Mouse (Mus musculus) liver, adult 2 months (tissue): ENCODE results near the gene 1700019D03Rik. TPM values are rescaled to one million over a fixed set of nuclear protein-coding genes. Genes with fewer than 3 reads are reported as not detected.
A peak's percentile ranks its signal among the peaks of the same experiment; 100 is the strongest.
"Not testable (repeated sequence)": the region's sequence is repeated elsewhere in the genome, so short reads cannot be mapped to it uniquely, and the experiment has no call there.

Experiments used
- DNase-seq: peaks from one replicate; pipeline ENCODE4 v3.0.0-alpha.2; 2011; ENCODE audit warnings: low read depth, low spot score; ENCODE audit errors: extremely low read depth
- H3K27ac ChIP-seq: fragments of 200-500 bp; replicated peaks from 2 replicates; pipeline ENCODE4 v1.5.1; 2012; ENCODE audit warnings: low read depth, mild to moderate bottlenecking, control low read depth, inconsistent platforms, low read length; ENCODE audit not compliant: insufficient read depth
- H3K27me3 ChIP-seq: fragments of 200-500 bp; 2 replicates; pipeline ENCODE4 v1.6.1; 2012; ENCODE audit warnings: mild to moderate bottlenecking, moderate library complexity, low read length, inconsistent platforms; ENCODE audit not compliant: control insufficient read depth, insufficient read depth
- H3K36me3 ChIP-seq: fragments of 200-500 bp; 2 replicates; pipeline ENCODE4 v1.6.1; 2012; ENCODE audit warnings: low read length, inconsistent platforms; ENCODE audit not compliant: control insufficient read depth, insufficient read depth
- H3K4me1 ChIP-seq: fragments of 200-500 bp; 2 replicates; pipeline ENCODE4 v1.6.1; 2011; ENCODE audit warnings: low read length; ENCODE audit not compliant: control insufficient read depth, insufficient read depth
- H3K4me3 ChIP-seq: fragments of 200-500 bp; 2 replicates; pipeline ENCODE4 v1.5.1; 2011; ENCODE audit warnings: low read depth, mild to moderate bottlenecking, control low read depth, low read length, moderate library complexity; ENCODE audit not compliant: insufficient read depth
- H3K79me2 ChIP-seq: fragments of 200-500 bp; 2 replicates; pipeline ENCODE4 v1.6.1; 2012; ENCODE audit warnings: inconsistent platforms, mild to moderate bottlenecking, low read length, moderate library complexity; ENCODE audit not compliant: control insufficient read depth, insufficient read depth
- H3K9ac ChIP-seq: fragments of 200-500 bp; 2 replicates; pipeline ENCODE4 v1.6.1; 2012; ENCODE audit warnings: low read depth, mild to moderate bottlenecking, control low read depth, inconsistent platforms, low read length
- CTCF ChIP-seq: fragments of 200-500 bp; IDR thresholded peaks from 2 replicates; pipeline ENCODE4 v1.5.1; 2011; ENCODE audit warnings: low read depth, low read length, control low read depth
- POLR2A ChIP-seq: fragments of 200-500 bp; IDR thresholded peaks from 2 replicates; pipeline ENCODE4 v1.6.1; 2011; ENCODE audit warnings: low read length, control low read depth; ENCODE audit not compliant: insufficient read depth; ENCODE audit errors: extremely low read depth
- WGBS: fragments of 180-500 bp; shearing (Covaris S2); methylation state at CpG from one replicate; pipeline ENCODE4 v1.1.7; 2018; 5-methylcytosine and 5-hydroxymethylcytosine counted together
- polyA plus RNA-seq: library from polyadenylated mRNA; depleted of rRNA; stranded (reverse); fragments of >200 nt; gene quantifications from 2 replicates; pipeline ENCODE4 v1.2.3, GENCODE M21; 2012
- total RNA-seq: library from RNA; depleted of rRNA; stranded (reverse); fragments of >200 nt; gene quantifications from 2 replicates; pipeline ENCODE4 v1.2.3, GENCODE M21; 2014

1700019D03Rik gene
- total and polyA plus RNA-seq, 2 experiments = not detected

DNA sequence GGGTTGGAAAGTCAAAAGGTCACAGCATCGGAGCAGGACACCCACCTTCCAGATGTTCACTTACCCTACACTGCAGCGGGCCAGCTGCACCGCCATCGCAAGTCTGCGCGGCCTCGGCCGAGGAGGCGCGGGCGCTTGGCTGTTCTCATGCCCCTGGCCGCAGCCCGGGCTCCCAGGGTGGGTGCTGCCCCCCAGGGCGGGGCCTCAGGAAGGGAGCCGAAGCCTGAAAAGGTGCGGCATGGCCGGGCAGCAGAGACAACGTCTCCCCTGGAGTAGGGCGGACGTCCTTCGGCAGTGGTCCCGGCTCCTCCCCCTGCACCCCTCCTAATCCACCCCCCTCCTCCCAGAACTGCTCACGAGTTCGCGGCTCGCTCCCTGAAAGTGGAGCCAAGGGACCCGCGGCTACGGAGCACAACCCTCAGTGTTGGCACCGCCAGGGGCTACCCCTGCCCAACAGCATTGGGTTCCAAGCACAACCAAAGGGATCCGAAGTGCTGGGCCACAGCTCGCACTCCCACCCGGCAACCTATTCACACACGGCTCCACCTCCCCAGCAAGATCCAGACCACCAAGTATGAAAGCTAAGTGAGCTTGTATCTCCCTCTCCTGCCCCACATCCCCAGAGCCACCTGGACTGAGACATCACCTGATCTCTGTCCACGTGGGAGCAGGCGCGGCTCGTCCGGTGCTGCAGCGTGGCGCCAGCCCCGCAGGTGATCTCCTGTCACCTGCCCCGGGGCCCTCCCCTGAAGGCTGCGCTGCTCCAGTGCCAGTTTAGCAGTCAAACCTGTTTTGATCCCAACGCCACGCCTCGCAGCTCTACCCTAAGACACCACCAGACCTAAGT, 67.2 kb downstream of the 1700019D03Rik start:
- H3K27me3 ChIP-seq = peaks cover 7% of the 10 kb centered on the region
- no peak overlapping the region; the same call in 1 of the 2 replicates for H3K9ac ChIP-seq
- no peaks in the 10 kb centered on the region for H3K79me2 ChIP-seq
- 1% methylated on average over 47 of the region's 47 CpGs for WGBS
- H3K4me3 ChIP-seq = peak overlapping the region; percentile 19
- DNase-seq = no peak
- H3K36me3 ChIP-seq = no peaks in the 10 kb centered on the region
- H3K27ac ChIP-seq = no peak overlapping the region
- TF ChIP-seq CTCF (no peak), POLR2A (no peak)
- peaks cover 6% of the 10 kb centered on the region for H3K4me1 ChIP-seq

DNA sequence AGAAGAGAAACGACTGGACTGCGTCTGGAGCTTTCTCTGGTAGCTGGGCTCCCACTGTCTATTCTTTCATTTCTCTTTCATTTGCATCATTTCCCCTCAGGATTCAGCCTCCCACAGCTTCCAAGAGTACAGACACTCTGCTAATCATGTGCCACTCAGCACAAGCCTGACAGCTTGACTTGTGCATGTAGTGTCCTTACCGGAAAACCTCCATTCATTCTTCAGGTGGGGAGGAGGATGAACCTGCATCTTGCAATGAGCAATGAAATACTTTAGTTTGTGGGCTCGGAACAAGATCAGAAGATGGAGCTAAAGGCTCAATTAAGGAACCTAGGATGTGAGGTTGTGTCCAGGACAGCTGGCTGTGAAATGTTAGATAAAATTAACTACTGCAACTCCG, 67.8 kb downstream of the 1700019D03Rik start:
- no peaks in the 10 kb centered on the region for H3K36me3 ChIP-seq
- no peak overlapping the region for H3K27ac ChIP-seq
- H3K79me2 ChIP-seq = no peaks in the 10 kb centered on the region
- 3% methylated on average over 5 of the region's 5 CpGs for WGBS
- TF ChIP-seq POLR2A (no peak), CTCF (no peak)
- no peak overlapping the region for H3K9ac ChIP-seq
- no peak for DNase-seq
- H3K4me1 ChIP-seq = peaks cover 6% of the 10 kb centered on the region
- H3K27me3 ChIP-seq = peaks cover 7% of the 10 kb centered on the region
- peak overlapping the region; percentile 19; the same call in 1 of the 2 replicates for H3K4me3 ChIP-seq

DNA sequence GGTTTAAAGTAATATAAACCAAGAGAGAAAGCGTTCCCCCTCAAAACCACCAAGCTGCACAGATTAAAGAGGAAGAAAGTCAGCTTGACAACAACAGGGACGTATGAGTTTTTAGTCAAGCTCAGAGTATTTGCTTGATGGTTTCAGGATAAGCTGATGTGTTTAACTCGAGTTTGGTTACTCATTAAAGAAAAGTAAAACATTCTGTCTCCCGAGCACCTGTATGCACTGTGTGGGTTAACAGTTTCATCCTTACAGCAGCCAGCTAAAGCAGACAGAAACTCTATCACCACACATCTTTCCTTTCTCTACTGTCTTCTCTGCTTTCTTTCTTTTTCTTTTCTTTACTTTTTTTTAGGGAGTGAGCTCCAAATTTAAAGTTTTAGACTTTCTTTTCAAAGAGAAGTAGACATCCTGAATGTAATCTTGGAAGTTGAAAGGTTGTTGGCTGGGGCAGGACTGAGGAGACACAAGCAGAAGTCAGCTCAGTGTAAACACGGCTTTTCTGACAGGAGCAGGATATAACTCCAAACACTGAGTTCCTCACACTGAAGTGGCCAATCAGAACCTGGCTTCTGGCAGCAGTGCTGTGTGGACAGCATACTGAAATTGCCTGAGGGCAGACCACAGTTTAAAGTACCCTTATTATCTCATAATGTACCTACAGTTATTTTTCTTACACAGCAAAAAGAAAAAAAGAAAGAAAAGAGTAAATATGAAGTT, 68.7 kb downstream of the 1700019D03Rik start:
- Histone ChIP-seq H3K9ac (no peak overlapping the region), H3K4me1 (peaks cover 6% of the 10 kb centered on the region), H3K27ac (no peak overlapping the region), H3K27me3 (peaks cover 7% of the 10 kb centered on the region), H3K36me3 (no peaks in the 10 kb centered on the region), H3K79me2 (no peaks in the 10 kb centered on the region), H3K4me3 (no peak overlapping the region)
- WGBS = 10% methylated on average over 5 of the region's 5 CpGs
- peak; percentile 8 for DNase-seq
- TF ChIP-seq CTCF (no peak), POLR2A (no peak)

DNA sequence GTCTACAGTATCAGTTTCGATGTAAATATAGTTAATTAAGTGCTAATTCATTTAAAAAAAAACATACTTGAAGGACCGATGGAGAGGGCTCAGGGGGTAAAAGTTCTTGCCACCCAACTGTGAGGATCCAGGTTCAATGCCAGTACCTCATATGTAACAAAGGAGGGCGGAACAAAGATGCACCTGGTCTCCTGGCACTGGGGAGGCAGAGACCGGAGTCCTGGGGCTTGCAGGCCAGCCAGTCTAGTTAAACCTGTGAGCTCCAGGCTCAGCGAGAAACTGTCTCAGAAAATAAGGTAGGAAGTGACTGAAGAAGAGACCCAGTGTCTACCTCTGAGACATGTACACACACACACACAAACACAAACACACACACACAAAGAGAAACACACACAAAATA, 72.1 kb downstream of the 1700019D03Rik start:
- no peak overlapping the region for H3K4me3 ChIP-seq
- H3K79me2 ChIP-seq = no peaks in the 10 kb centered on the region
- H3K4me1 ChIP-seq = peaks cover 2% of the 10 kb centered on the region
- no peak for DNase-seq
- no peaks in the 10 kb centered on the region for H3K36me3 ChIP-seq
- WGBS = 90% methylated on average over 5 of the region's 5 CpGs
- H3K9ac ChIP-seq = no peak overlapping the region
- TF ChIP-seq CTCF (no peak), POLR2A (no peak)
- peaks cover 5% of the 10 kb centered on the region for H3K27me3 ChIP-seq
- no peak overlapping the region for H3K27ac ChIP-seq

DNA sequence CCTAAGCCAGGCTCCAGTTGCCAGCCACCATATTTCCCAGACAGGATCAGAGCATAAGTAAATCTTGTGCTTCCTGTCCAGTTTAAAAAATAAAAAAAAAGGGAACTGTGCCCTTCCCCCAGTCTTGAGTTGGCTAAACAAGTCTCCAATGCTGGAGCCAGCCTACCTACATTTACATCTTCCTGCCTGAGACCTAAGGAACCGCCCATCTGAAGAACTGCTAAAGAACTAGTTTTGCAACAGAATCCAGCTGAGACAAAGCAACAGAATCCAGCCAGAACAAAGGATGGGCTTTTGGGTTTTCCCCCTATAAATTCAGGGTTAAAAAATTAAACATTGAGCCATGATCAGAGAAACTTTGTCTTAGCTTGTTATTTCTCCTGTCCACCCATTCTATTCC, 81.0 kb downstream of the 1700019D03Rik start:
- no peaks in the 10 kb centered on the region for H3K4me1 ChIP-seq
- H3K9ac ChIP-seq = no peak overlapping the region
- H3K4me3 ChIP-seq = no peak overlapping the region
- TF ChIP-seq CTCF (no peak), POLR2A (no peak)
- no peaks in the 10 kb centered on the region for H3K27me3 ChIP-seq
- 93% methylated on average over 1 of the region's 1 CpGs for WGBS
- no peak for DNase-seq
- H3K27ac ChIP-seq = no peak overlapping the region
- H3K36me3 ChIP-seq = no peaks in the 10 kb centered on the region
- no peaks in the 10 kb centered on the region for H3K79me2 ChIP-seq

DNA sequence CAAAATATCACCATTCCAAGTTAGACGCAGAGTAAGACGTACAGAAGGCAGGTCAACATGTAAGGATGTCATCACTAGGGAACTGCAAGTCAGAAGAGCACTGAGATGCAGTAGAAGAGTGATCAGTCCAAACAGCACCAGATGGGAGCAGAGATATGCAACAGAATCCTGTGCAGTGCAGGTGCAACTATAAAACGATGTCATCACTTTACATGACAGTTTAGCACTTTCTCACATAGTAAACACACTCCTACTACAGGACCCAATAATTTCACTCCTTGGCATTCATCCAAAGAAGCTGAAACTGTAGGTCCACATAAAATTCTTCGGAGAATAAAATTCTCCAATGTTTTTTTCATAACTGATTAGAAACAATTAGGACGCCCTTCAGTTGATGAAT, 85.5 kb downstream of the 1700019D03Rik start:
- DNase-seq = no peak

DNA sequence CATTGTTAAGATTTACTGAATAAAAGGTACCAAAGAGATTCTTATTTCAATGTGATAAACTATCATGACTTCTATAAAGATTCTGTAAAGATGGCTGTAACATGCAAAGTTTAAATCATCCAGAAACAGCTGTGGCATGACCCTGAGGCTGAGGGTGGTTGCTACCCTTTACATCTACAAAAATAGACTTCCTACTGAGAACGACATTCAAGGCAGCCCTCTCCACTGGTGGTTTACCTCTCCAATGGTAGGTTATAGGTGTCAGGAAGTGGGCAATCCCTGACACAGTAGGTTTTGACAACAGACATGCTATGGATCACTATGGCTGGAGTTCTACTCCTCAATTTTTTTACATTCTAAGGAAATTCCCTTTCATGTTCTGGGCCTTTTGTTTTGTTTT, 95.5 kb downstream of the 1700019D03Rik start:
- not testable (repeated sequence) for H3K4me1 ChIP-seq, H3K79me2 ChIP-seq, H3K27me3 ChIP-seq, H3K27ac ChIP-seq, DNase-seq, H3K9ac ChIP-seq, H3K36me3 ChIP-seq, H3K4me3 ChIP-seq
- 71% methylated on average over 1 of the region's 1 CpGs for WGBS

More for the DNA sequence above, 85.5 kb downstream of the 1700019D03Rik start:
- H3K27ac ChIP-seq = no peak overlapping the region
- H3K9ac ChIP-seq = no peak overlapping the region
- H3K4me3 ChIP-seq = no peak overlapping the region
- WGBS = 87% methylated on average over 5 of the region's 5 CpGs
- TF ChIP-seq POLR2A (no peak), CTCF (no peak)
- H3K36me3 ChIP-seq = no peaks in the 10 kb centered on the region
- H3K79me2 ChIP-seq = no peaks in the 10 kb centered on the region
- no peaks in the 10 kb centered on the region for H3K27me3 ChIP-seq
- H3K4me1 ChIP-seq = no peaks in the 10 kb centered on the region

DNA sequence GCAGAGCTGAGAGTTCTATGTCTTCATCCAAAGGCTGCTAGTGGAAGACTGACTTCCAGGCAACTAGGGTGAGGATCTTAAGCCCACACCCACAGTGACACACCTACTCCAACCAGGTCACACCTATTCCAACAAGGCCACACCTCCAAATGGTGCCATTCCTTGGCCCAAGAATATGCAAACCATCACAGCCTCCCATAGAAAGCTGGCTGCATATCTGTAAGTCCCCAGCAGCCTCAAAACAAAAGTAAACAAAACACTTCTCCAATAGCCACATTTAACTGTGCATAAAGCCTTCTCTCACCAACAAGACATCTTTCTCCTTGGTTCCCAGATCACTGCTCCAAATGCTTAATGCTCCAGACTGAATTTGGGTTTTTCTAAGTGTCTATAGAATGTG, 101.1 kb downstream of the 1700019D03Rik start:
- H3K4me3 ChIP-seq, H3K4me1 ChIP-seq, H3K27me3 ChIP-seq, H3K27ac ChIP-seq, H3K79me2 ChIP-seq, DNase-seq, H3K9ac ChIP-seq: not testable (repeated sequence)
- H3K36me3 ChIP-seq = peaks cover 31% of the 10 kb centered on the region
